9 mouse cellular contexts compared by ENCODE assay signal in genomic region chr4:106375857-106376256, GRCm38 (mm10). TPM values are rescaled to one million over a fixed set of nuclear protein-coding genes. Genes with fewer than 3 reads are reported as not detected.
A peak's percentile ranks its signal among the peaks of the same experiment; 100 is the strongest.
DNase-seq lines count a peak whose midpoint lies in the region; ATAC-seq and TF ChIP-seq lines count a peak whose summit lies in the region.
"Had no signal": no experiment of that assay in that cellular context is flagged by ENCODE, and none has a peak within 500 bp of the region (broad histone marks: within the 10 kb centered on the region; RNA-seq: fewer than 3 reads in every experiment).

No protein-coding gene starts in this region.

- no peaks in the 10 kb centered on the region for H3K27me3 ChIP-seq in neural tube, embryonic 15.5 days (replicated peaks)
- no peaks in the 10 kb centered on the region for H3K27me3 ChIP-seq in intestine, postnatal 0 days (replicated peaks; ENCODE audit: control insufficient read depth, insufficient read depth, low read length)
- no peaks in the 10 kb centered on the region for H3K27me3 ChIP-seq in limb, embryonic 11.5 days (ENCODE audit: control insufficient read depth, insufficient read depth, low read length)
- H3K27me3 ChIP-seq: heart, embryonic 13.5 days had no signal

- no peak overlapping the region for H3K4me3 ChIP-seq in neural tube, embryonic 15.5 days (replicated peaks)
- no peak overlapping the region for H3K4me3 ChIP-seq in intestine, postnatal 0 days (ENCODE audit: low read depth, low read length)
- H3K4me3 ChIP-seq in limb, embryonic 11.5 days (ENCODE audit: low read depth, low read length) = no peak overlapping the region
- H3K4me3 ChIP-seq: heart, embryonic 13.5 days had no signal

- no peak for ATAC-seq in neural tube, embryonic 15.5 days (ENCODE audit: low FRiP score)
- peak; percentile 82 for ATAC-seq in frontal cortex, adult (ENCODE audit: low TSS enrichment)
- no peak for ATAC-seq in intestine, postnatal 0 days
- ATAC-seq in limb, embryonic 11.5 days (ENCODE audit: insufficient number of reproducible peaks, low FRiP score, low TSS enrichment, low read depth) = no peak

- H3K9me3 ChIP-seq in neural tube, embryonic 15.5 days (replicated peaks) = no peaks in the 10 kb centered on the region
- no peaks in the 10 kb centered on the region for H3K9me3 ChIP-seq in intestine, postnatal 0 days (ENCODE audit: control insufficient read depth)
- no peaks in the 10 kb centered on the region for H3K9me3 ChIP-seq in limb, embryonic 11.5 days (ENCODE audit: control insufficient read depth, low read length)
- H3K9me3 ChIP-seq: heart, embryonic 13.5 days had no signal

- peaks cover 47% of the 10 kb centered on the region for H3K36me3 ChIP-seq in neural tube, embryonic 15.5 days
- peaks cover 62% of the 10 kb centered on the region for H3K36me3 ChIP-seq in intestine, postnatal 0 days (ENCODE audit: control insufficient read depth, insufficient read depth)
- H3K36me3 ChIP-seq in limb, embryonic 11.5 days (ENCODE audit: control insufficient read depth, insufficient read depth, low read length) = peaks cover 12% of the 10 kb centered on the region

- H3K9ac ChIP-seq in neural tube, embryonic 15.5 days (replicated peaks) = no peak overlapping the region
- no peak overlapping the region for H3K9ac ChIP-seq in intestine, postnatal 0 days (ENCODE audit: low read depth, low read length)
- H3K9ac ChIP-seq in limb, embryonic 11.5 days (ENCODE audit: low read length) = no peak overlapping the region
- H3K9ac ChIP-seq: heart, embryonic 13.5 days had no signal

- peak; percentile 79 for DNase-seq in neural tube, embryonic 10.5 days (ENCODE audit: extremely low spot score, low spot score)
- peak; percentile 73 for DNase-seq in cerebellum, adult 11 months
- peak; percentile 90 for DNase-seq in limb, embryonic 11.5 days (ENCODE audit: low spot score)
- peak; percentile 75 for DNase-seq in ovary, postnatal 14 days (ENCODE audit: low spot score)
- peak; percentile 77 for DNase-seq in thymus, postnatal 25 days

- H3K4me2 ChIP-seq in neural tube, embryonic 15.5 days = no peak overlapping the region
- H3K4me2 ChIP-seq in intestine, postnatal 0 days (replicated peaks; ENCODE audit: low read depth) = no peak overlapping the region
- H3K4me2 ChIP-seq in limb, embryonic 11.5 days (ENCODE audit: low read depth, severe bottlenecking) = no peak overlapping the region
- H3K4me2 ChIP-seq: heart, embryonic 13.5 days had no signal

- H3K4me1 ChIP-seq in neural tube, embryonic 15.5 days = peaks cover 2% of the 10 kb centered on the region; the same call in 1 of the 2 replicates
- H3K4me1 ChIP-seq in intestine, postnatal 0 days (replicated peaks; ENCODE audit: control insufficient read depth, insufficient read depth, low read length) = no peaks in the 10 kb centered on the region
- no peaks in the 10 kb centered on the region for H3K4me1 ChIP-seq in limb, embryonic 11.5 days (ENCODE audit: control insufficient read depth, insufficient read depth, low read length)
- H3K4me1 ChIP-seq: heart, embryonic 13.5 days had no signal

- TF ChIP-seq CTCF in intestine, postnatal 0 days (IDR thresholded peaks at IDR 0.05; ENCODE audit: low read depth) = peak; percentile 92

- WGBS in neural tube, embryonic 15.5 days = 56% methylated on average over 1 of the region's 1 CpGs
- WGBS in intestine, postnatal 0 days = 45% methylated on average over 1 of the region's 1 CpGs
- WGBS in limb, embryonic 11.5 days = 62% methylated on average over 1 of the region's 1 CpGs

- no peak overlapping the region for H3K27ac ChIP-seq in neural tube, embryonic 15.5 days (replicated peaks)
- no peak overlapping the region for H3K27ac ChIP-seq in intestine, postnatal 0 days (ENCODE audit: low read depth, low read length)
- no peak overlapping the region for H3K27ac ChIP-seq in limb, embryonic 11.5 days (replicated peaks; ENCODE audit: low read depth, low read length)
- H3K27ac ChIP-seq: heart, embryonic 13.5 days had no signal

RNA-seq across cellular contexts. Expression of gene Usp24, which starts 59.8 kb away (rescaled TPM):
- 7.1 and 7.4 TPM in 2 replicates for polyA plus RNA-seq in neural tube, embryonic 15.5 days (2015; fragmentation: Nextera tagmentation; extraction: Ambion mirVana)
- 5.3 and 6.2 TPM in 2 replicates for polyA plus RNA-seq in intestine, postnatal 0 days (2015; fragmentation: Nextera tagmentation; extraction: Ambion mirVana)
- 9.8 and 11.4 TPM in 2 replicates for polyA plus RNA-seq in limb, embryonic 11.5 days (2014; fragmentation: Nextera tagmentation; extraction: Ambion mirVana)
